Mouse (Mus musculus) NIH3T3 (cell line): Measurements from ENCODE around the gene Hsd11b2.

ENCODE experiments used
- DNase-seq: peaks from one replicate; pipeline ENCODE4 v3.0.0-alpha.2; 2012; ENCODE audit warnings: low read depth

Gene Hsd11b2

DNA sequence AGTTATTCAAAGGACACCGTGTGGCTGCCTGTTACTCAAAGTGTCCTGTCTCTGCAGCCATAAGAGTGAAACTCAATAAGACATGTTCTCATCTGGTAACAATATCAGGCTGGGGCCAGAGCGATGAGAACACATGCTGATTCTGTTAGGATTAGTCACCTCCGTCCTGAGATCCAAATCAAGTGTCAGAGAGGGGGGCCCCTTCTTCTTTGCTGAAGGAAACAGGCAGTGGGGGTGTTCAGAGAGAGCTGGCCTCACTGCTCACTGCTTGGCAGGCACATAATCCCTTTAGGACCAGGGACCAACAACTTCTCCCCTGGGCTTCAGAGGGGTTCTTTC is 34.6 kb upstream of the Hsd11b2 start:
- peak; percentile 88 for DNase-seq

DNA sequence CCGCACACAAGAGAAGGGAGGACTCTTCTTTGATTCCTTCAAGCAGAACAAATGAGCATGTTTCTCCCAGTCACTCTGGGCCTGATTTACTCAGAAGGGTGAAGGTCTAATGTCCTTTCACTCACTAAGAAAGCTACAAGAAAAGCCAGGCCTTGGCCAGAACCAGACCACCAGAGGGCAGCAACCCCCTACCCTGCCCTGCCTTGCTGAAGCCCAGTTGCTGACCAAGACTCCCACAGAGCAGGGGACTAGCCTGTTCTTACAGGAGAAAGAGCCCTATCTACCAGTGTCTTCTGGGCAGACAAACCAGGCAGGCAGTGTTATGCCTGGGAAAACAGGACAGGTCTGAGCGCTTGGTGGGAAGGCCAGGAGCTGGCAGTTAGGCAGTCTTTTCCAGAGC is 34.2 kb upstream of the Hsd11b2 start:
- peak; percentile 92 for DNase-seq

DNA sequence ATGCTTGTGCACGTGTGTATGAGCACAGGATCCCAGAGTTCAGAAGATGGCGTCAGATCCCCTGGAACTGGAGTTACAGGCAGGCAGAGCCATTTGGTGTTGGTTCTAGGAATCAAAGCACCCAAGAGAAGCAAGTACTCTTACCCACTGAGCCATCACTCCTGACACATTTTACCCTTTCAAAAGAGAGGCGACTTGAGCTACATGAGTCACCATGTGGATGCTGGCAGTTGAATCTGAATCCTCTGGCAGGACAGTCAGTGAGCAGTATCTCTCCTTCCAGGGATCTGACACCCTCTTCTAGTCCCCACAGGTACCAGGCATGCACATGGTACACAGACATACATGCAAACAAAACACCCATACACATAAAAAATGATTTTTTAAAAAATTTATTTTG is 30.5 kb upstream of the Hsd11b2 start:
- peak; percentile 21 for DNase-seq

GRCm38 (mm10) chr8:105489281-105489680 is 29.3 kb upstream of the Hsd11b2 start:
- DNase-seq: peak; percentile 58

GRCm38 (mm10) chr8:105493495-105493894 is 25.1 kb upstream of the Hsd11b2 start:
- peak; percentile 38 for DNase-seq

GRCm38 (mm10) chr8:105494566-105494965 is 24.0 kb upstream of the Hsd11b2 start:
- no peak for DNase-seq

DNA sequence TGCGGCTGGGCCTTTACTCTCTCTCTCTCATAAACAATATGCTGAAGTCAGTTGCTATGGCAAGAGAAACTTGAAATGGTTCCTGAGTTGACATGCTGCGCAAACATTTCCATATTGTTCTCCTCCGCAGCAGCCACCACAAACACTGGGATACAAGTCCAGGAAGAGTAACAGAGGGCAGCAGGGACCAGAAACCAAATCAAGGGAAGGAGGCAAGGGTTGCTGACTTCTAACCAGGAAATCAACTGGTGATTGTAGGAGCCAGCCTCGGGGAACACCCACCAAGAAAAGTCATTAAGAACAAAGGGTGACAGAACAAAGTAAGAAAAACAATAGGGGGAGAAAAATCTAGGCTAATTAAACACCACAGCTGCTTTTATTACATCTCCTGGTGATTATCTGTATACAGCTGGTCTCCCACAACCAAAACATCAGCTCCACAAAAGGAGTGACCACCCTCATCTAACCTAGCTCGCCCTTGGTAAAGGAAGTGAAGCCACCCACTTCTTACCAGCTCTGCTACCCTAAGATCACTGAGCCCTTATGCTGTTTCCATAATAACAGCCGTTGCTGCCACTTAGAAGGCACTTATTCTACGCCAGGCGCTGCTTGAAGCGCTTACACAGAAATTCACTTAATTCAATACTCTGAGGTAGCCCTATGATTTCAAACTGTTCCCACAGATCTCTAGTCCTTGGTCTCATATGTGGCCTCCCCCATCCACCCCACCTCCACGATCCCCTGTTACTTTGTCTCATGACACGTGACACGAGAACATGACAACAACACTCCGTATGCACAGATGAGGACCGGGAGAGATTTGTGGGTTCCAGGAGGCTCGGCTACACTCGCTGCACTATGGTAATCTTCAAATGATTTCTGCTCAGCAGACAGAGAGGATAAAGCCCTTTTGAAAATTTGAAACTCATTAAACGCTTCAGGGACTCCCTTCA is 22.9 kb upstream of the Hsd11b2 start:
- no peak for DNase-seq

DNA sequence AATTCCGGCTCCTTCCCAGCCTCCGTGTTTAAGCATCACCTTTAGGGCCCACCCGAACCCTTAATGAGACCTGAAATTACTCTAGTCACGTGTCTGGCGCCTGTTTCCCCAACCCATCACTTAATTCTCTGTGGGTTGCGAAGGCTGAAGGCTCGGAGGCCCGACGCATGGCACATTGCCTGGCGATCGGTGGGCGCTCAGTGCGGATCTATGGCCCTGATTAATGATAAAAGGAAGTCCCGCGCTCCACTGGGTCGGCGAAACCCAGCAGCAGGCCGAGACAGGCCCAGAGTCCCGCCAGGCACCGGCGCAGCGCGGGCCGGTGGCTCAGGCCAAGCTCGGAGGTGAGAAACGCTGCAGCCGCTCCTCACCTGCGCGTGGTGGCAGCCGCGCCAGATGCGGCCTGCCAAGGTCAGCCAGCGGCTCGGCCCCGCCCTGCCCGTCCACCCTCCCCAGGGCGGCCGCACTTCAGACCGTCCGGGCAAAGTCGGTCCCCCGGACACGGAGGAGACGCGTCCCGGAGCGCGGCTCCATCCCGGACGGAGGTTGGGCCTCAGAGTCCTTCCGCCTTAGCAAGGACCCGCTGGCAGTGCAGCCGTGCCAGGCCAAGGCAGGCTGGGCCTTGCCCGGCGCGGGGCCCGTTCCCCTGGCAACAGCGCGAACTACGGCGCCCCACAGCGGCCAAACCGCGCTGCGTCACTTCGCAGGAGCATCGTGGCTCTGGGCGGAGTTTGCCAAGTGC is 21.9 kb upstream of the Hsd11b2 start, which contains the start of gene Zdhhc1:
Zdhhc1 (minus strand) TSS at position 464 of the 742 bp plus-strand sequence.
- DNase-seq: peak; percentile 93

DNA sequence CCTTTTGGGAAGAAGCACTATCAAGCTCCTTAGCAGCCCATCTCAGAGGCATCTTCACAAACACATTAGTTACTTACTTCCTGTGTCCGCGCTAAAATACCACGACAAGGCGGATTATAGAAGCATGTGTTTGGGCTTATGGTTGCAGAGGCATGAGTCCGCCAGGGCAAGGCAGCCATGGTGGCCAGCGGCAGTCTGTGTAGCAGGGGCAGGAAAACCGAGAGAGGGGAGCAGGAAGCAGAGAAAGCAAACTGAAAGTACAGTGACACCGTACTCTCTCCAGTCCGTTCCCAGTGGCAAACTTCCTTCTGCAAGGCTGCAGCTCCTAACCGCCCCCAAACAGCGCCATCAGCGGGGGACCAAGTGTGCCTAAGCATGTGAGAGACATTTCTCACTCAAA is 18.8 kb upstream of the Hsd11b2 start:
- no peak for DNase-seq

- DNase-seq: no peak
Observed at GRCm38 (mm10) chr8:105504617-105505016, 13.9 kb upstream of the Hsd11b2 start.

DNA sequence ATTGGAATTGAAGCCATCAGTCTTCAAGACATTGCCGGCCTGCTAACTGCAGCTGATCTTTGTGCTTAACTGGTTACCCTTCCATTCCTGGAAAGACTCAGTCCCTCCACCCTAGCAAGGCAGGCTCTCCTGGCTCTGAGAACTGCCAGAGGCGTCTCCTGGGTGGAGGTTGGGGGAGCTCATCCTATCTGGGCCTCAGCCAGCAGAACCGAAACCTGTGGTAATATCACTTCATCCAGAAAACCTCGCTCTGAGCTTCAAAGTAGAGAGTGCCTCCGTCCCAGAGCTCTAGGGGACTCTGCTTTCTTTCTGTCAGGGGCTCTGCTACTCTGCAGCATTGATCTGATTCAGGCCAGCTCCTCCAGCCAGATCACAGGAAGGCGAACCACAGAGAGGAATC is 11.6 kb upstream of the Hsd11b2 start:
- no peak for DNase-seq

- no peak for DNase-seq
Observed at GRCm38 (mm10) chr8:105508758-105509157, 9.8 kb upstream of the Hsd11b2 start.

DNA sequence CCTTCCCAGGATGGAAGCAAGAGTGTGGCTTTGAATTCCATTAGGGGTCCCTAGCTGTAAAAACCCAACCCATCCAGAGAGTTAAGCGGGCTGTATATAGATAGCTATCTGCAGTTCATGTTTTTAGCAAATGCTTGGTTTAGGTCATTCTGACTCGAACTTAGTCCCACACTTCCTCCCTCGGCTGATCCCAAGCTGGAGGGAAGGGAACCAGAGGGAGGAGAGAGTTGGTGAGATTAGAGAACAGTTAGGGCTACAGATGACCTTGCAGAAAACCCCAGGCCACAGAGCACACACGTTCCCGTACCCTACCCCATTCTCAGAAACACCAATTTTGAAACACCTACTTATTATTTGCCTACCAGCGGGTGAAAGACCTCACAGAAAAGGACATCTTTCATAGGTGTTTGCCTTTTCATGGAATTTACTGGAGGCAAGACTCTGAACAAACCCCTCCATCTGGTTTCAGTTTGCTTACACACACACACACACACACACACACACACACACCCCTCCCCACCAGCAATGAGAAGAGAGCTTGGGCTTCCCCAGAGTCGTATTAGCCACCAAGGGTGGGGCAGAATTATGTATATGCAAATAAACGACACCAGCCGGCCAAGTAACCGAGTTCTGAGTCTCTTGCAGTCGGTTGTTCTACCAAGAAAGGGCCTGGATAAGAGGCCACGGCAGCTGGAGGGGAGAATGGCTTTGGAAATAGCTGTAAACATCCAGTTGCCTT is 8.4 kb upstream of the Hsd11b2 start:
- peak; percentile 35 for DNase-seq

DNA sequence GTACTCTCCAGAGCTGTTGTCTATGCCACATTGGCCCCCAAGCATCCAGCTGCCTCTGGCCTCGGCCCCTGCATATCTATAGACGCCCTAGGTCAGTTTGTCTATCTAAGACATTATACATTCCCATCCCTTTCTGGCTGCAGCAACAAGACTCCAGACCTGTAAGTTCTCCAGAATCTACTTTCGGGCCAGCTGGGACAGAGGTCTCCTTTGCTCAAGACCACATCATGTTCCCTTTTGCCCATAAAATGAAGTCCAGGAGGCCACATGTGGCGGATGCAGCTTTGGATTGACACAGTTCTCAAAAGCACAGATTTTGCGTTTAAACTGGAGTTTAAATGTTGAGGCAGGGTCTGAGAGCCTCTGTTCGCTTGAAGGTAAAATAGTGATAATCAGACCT is 4.4 kb upstream of the Hsd11b2 start:
- no peak for DNase-seq

GRCm38 (mm10) chr8:105514656-105515055 is 3.9 kb upstream of the Hsd11b2 start:
- DNase-seq: peak; percentile 86

DNA sequence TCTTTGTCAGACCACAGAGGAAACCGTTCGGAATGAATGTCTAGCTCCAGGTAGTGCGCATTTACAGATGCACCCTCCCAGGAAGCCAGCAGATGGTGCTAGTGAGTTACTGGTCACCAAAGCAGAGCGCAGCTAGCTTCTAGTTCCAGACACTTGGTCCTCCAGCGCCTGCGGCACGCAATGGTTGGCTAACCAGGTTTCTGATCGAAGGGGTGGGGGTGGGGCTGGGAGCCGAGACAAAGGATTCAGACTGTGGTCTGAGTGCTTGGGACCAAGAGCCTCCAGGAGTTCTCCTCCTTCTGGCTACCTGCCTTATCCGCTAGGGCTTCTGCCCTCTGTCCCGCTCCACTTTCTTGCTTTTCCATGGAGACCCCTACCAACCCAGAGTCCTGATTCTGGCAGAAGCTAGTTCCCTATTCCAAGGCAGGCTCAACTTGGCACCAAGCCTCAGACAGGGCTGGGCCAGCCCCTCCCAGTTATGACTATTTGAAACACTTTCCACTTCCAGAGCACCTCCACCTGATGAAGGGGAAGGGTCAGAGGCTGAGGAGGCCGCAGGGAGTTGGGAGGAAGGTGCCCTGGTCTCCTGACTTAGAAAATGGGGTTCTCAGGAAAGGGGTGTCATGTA is 2.4 kb upstream of the Hsd11b2 start:
- peak; percentile 87 for DNase-seq

DNA sequence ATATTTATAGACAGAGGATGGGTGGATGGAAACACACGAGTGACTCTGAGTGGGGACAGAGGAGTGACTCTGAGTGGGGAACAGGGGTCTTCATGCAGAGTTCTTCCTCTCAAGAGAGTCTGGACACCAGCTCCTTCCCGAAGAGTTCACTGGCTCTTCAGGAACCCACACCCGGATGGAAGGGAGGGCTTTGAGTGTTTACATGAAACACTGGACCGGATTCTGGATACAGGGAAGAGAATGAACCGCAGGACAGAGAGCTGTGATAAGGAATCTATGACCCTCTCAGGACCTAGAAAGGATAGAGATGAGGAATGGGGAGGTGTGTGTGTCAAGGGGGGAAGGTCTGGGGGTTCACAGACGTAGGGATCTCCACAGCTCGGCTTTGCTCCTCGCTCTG is 1.2 kb upstream of the Hsd11b2 start:
- no peak for DNase-seq

GRCm38 (mm10) chr8:105519591-105519990 is 1.0 kb downstream of the Hsd11b2 start:
- no peak for DNase-seq

- no peak for DNase-seq
Observed at GRCm38 (mm10) chr8:105520521-105520920, 2.0 kb downstream of the Hsd11b2 start.

DNA sequence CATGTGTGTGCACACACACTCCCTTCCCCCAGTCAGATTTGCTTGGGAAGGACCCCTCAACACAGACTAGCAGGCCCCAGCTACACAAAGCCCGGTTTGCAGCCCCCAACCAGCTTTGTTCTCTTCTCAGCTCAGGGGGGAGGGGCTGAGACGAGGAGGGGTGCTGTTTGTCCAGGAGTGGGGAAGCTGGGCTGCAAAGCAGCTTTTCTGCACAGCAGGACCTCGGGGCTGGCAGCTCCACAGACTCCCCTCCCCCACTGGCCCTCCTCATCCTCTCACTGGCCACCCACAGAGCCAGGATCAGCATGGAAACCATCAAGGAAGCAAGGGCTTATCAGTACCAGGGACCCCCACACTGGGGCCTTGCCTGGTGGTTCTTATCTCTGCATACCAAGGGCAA is 2.5 kb downstream of the Hsd11b2 start:
- no peak for DNase-seq

DNA sequence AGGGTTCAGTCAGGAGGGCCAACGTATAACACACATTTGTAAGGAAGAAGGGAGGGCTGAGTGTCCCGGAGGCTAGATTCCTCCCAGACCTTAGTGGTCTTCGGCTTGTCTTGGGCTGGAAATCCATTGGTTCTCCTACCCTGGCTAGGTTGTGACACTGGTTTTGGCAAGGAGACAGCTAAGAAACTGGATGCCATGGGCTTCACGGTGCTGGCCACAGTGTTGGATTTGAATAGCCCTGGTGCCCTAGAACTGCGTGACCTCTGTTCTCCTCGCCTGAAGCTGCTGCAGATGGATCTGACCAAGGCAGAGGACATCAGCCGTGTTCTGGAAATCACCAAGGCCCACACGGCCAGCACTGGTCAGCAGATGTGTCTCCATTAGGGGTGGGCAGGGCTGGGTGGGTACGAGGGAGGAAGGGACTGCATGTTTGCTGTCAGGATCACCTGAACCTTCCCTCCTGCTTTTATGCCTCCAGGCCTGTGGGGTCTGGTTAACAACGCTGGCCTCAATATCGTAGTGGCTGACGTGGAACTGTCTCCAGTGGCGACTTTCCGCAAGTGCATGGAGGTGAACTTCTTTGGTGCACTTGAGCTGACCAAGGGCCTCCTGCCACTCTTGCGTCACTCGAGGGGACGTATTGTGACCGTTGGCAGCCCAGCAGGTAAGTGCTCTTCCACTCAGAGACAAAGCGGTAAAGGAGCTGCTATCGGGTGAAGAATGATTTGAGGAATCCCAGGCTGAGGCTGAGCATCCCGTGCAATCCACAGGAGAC is 3.6 kb downstream of the Hsd11b2 start:
- no peak for DNase-seq
